Mouse (Mus musculus) naive thymus-derived CD4-positive, alpha-beta T cell, adult 2 months (primary cell): ENCODE results near the gene Hnrnpul2.

Experiments
- DNase-seq: peaks from one replicate; pipeline ENCODE4 v3.0.0-alpha.2; 2011; ENCODE audit warnings: low read depth

The Hnrnpul2 gene

GRCm38 (mm10) chr19:8819596-8820423 is at the start of gene Hnrnpul2:
Gene Hnrnpul2, plus strand, starts transcription at chr19:8820010.
- peak; percentile 99 for DNase-seq

- peak; percentile 89 for DNase-seq
Measured at GRCm38 (mm10) chr19:8770567-8771270, 49.1 kb upstream of the Hnrnpul2 start, which contains the start of gene Tmem223. Gene Tmem223, plus strand, starts transcription at chr19:8770996.

GRCm38 (mm10) chr19:8772996-8773395 is 46.8 kb upstream of the Hnrnpul2 start:
- no peak for DNase-seq

- no peak for DNase-seq
Measured at GRCm38 (mm10) chr19:8773409-8773808, 46.4 kb upstream of the Hnrnpul2 start.

- DNase-seq, result peak; percentile 98
Measured at GRCm38 (mm10) chr19:8774086-8774835, 45.5 kb upstream of the Hnrnpul2 start, which contains the start of gene Tmem179b. Gene Tmem179b, minus strand, starts transcription at chr19:8774467.

- DNase-seq, result no peak
Measured at GRCm38 (mm10) chr19:8774951-8775421, 44.8 kb upstream of the Hnrnpul2 start.

GRCm38 (mm10) chr19:8786008-8786781 is 33.6 kb upstream of the Hnrnpul2 start, which contains the start of gene Taf6l:
Gene Taf6l, minus strand, starts transcription at chr19:8786417.
- peak; percentile 96 for DNase-seq

- no peak for DNase-seq
Measured at GRCm38 (mm10) chr19:8788521-8788920, 31.3 kb upstream of the Hnrnpul2 start.

- DNase-seq, result no peak
Measured at GRCm38 (mm10) chr19:8789171-8789570, 30.6 kb upstream of the Hnrnpul2 start.

- no peak for DNase-seq
Measured at GRCm38 (mm10) chr19:8790171-8790570, 29.6 kb upstream of the Hnrnpul2 start.

- peak; percentile 92 for DNase-seq
Measured at GRCm38 (mm10) chr19:8798264-8798946, 21.4 kb upstream of the Hnrnpul2 start, which contains the start of gene Polr2g. Gene Polr2g, minus strand, starts transcription at chr19:8798577.

- peak; percentile 40 for DNase-seq
Measured at GRCm38 (mm10) chr19:8798947-8799315, 20.9 kb upstream of the Hnrnpul2 start.

GRCm38 (mm10) chr19:8802130-8802821 is 17.5 kb upstream of the Hnrnpul2 start, which contains the start of gene Zbtb3:
Gene Zbtb3, plus strand, starts transcription at chr19:8802555.
- DNase-seq, result peak; percentile 95

- no peak for DNase-seq
Measured at GRCm38 (mm10) chr19:8803204-8803780, 16.5 kb upstream of the Hnrnpul2 start.

GRCm38 (mm10) chr19:8803879-8804660 is 15.7 kb upstream of the Hnrnpul2 start:
- DNase-seq, result no peak

- DNase-seq, result no peak
Measured at GRCm38 (mm10) chr19:8806810-8807209, 13.0 kb upstream of the Hnrnpul2 start.

- DNase-seq, result no peak
Measured at GRCm38 (mm10) chr19:8815812-8816211, 4.0 kb upstream of the Hnrnpul2 start.

GRCm38 (mm10) chr19:8817001-8817400 is 2.8 kb upstream of the Hnrnpul2 start:
- no peak for DNase-seq

- DNase-seq, result no peak
Measured at GRCm38 (mm10) chr19:8818301-8818798, 1.5 kb upstream of the Hnrnpul2 start.
